Mouse (Mus musculus) retina, postnatal 7 days (tissue): ENCODE data around the gene Stmn1.
A peak's percentile ranks its signal among the peaks of the same experiment; 100 is the strongest.

ENCODE experiments used
- DNase-seq: peaks from one replicate; pipeline ENCODE4 v3.0.0-alpha.2; 2012; ENCODE audit warnings: low read depth, low spot score

Gene Stmn1

DNA sequence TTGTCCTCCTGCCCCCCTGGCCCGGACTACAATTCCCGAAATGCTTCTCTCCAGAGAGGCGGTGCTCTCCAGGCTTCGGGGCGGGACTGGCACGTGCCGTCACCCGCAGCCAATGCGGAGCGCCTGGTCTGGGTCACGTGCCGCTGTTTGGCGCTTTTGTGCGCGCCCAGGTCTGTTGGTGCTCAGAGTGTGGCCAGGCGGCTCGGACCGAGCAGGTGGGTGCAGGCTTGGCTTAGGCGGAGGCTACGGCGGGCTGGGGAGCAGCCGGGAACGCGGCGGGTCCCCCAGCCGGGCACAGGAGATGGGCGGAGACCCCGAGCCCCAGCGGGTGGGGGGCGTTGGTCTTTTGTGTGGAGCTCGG lies at the start of gene Stmn1:
TSS of gene Stmn1 (plus strand) at position 106 of the 361 bp plus-strand sequence.
- DNase-seq = peak; percentile 87

DNA sequence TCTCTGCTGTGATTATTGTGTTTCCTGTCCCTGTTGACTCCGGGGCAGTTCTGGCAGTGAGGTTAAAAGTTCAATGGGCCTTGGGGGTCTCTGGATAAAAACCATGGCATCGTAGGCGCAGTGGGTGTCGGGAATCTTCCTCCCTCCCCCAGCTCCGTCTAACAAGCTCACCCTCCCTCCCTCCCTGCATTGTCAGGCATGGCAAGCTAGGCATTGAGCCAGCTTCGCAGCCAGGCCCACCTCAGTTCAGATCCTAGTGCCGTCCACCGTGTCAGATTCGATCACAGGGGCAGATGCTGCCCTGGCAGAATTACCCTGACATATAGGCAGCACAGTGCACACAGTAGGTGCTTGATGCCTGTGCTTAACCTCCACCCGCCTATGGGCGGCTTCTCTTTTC lies 46.1 kb upstream of the Stmn1 start:
- no peak for DNase-seq

DNA sequence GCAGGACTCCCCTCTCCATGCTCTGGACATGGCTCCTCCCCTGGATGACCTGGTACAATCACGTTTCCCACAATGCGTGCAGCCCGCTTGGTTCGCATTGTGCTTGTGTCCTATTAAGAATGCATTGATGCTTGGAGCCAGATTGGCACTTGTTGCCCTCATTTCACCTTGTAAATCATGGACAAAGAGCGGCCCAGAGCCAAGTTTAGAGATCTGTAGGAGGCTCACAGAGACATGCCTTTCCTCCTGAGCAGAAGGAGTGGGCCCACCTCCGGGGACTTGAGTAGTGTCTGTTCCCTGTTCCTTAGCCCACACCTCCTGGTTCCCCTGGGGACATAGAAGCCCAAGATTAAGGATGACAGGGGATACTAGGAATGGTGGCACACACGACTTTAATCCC lies 44.2 kb upstream of the Stmn1 start:
- no peak for DNase-seq

DNA sequence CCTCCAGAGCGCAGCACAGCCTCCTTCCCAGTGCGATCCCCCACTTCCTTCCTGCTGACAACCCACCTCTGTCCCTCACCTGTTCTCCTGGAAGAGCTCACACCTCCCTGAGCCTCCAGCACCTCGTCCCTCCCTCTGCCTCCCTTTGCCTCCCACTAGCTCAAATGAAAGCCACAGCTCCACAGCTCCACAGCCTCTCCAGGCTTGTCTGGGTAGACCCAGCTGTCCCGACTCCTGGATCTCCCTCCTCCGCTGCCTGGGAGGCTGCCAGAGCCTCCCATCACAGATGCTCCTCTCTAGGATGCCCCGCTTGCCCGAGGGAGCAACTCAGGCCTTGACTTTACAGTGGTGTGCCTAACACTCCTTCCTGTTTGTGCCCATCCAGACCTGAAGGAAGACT lies 43.0 kb upstream of the Stmn1 start:
- DNase-seq = no peak

DNA sequence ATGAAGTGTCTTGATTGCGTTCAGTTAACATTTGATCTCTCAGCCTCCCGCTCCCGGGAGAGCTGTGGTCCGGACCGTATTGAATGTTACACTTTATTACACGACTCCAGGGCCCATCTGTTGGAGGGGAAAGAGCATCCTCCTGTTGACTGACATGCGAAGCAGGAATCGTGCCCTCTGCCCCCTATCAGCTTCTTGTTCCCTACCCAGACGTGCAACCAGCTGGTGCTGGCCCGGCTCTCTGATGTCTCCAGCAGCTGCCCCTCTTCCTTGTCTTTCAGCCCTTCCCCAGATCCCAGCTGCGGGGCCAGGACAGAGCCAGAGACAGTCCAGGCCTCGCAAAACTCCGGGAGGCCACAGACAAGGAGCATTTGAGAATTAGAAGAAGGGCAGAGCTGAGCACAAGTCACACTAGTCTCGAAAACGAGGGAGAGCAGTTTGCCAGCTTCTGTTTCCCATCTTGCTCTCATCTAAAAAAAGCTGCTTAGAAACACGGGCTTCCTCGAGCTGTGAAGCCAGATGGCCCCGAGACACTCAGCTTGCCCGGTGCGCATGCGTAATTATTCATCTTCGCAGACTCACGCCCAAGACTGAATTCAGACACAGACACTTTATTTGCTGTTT lies 37.6 kb upstream of the Stmn1 start:
- peak; percentile 57 for DNase-seq

DNA sequence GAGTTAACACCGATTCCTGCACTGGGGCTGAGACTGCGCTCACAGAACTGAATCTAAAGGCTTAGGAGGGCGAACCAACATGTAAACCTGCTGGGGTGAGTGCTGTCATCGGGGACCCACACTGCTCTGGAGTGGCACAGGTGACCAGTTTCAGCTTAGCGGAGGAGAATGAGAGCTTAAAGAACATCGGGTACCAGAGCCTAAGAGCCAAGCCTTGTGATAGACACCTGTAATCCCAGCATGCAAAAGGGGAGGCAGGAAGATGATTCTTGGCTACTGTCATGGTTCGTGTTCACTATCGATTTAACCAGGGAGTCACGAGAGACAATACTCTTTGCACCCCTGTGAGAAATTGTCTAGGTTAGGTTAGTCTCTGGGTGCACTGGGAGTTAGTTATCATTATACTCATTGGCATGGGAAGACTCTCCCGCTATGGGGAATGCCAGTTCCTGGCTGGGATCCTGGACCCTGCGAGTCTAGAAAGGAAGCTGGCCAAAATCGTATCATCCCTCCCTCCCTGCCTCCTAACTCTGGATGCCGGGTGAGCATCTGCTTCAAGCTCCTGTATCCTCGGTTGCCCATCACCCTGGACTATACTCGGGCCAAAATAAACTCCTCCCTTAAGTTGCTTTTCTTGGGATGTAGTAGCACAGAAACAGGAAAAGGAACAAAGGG lies 35.3 kb upstream of the Stmn1 start:
- DNase-seq = no peak

DNA sequence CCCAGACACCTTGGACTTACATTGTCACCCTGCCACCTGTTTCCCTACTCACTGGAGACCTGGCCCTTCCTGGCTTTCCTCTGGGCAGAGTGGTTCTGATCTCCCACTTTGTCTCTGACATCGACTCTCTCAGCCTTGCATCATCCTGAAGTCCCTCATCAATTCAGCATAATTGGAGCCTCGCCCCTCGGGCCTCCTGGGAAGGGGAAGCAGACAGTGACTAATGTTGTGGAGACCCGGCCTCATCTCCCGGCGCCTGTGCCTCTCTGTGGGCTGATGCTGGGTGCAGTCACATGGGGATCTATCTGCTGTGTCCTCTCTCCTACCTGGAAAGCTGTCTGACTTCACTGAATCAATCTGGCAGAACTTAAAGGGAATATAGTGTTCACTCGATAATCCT lies 31.9 kb upstream of the Stmn1 start:
- no peak for DNase-seq

DNA sequence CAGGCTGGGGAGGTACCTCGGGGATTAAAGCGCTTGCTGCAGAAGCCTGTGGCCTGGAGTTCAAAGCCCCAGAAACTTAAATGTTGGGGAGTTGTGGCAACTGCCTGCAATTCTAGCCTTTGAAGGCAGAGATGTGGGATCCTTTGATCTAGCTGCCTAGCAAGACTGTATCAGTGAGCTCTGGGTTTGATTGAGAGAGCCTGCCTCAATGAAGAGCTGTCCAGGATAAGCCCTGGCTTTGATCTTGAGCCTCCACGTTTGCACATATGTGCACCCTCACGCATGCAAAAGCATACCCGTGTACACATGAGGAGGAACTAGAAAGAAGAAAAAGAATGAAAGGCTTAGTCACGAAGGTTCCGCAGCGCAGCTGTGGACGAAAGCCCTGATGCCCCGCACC lies 31.5 kb upstream of the Stmn1 start:
- DNase-seq = no peak

DNA sequence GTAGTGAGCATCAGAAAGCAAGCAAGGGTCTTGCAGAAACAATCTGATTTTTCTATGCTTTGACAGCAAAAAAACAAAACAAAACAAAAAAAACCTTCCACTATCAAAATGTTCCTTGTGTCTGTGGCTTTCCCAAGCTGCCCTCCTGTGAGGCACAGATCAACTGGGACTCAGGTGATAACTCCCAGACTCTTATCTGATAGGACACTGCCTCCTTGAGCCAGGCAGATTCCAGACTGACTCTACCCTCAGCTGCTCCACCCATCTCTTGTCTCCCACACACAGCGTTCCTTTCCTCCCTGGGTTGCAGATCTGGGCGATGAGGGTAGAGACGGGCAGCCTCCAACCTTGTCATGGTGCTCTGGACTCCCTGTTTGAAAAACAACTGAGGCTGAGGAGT lies 29.0 kb upstream of the Stmn1 start:
- no peak for DNase-seq

DNA sequence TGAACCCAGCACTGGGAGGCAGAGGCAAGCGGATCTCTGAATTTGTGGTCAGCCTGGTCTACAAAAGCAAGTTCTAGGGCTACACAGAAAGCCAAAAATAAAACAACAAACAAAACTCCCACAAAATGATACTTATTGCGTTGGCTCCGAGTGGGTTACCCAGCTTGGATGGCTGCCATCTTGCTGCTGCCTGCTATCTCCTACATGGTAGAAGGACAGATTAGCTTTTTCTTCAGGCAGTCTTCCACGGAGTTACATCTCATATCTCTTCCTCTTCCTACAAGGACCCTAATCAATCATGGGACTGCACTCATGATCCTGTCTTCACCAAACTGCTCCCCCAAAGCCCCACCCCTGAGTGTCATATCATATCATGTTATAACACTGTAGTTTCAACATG lies 28.2 kb upstream of the Stmn1 start:
- no peak for DNase-seq

DNA sequence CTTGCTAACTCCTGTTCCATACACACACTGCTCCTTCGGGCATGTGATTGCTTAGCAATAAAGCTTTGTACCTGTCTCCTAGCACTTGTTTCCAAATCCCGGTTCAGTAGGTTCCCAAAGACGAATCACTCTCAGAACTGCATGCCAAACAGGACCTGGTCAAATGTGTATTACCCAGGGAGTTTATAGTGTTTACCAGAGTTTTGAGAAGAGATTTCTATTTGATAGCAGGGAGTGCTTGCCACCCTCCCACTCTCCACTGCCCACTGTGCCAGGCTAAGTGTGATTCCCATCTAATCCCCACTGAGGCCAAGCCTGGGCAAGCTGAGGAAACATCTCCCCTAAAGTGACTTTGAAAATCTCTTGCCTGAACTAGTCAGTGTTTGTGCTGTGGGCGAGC lies 25.9 kb upstream of the Stmn1 start:
- no peak for DNase-seq

DNA sequence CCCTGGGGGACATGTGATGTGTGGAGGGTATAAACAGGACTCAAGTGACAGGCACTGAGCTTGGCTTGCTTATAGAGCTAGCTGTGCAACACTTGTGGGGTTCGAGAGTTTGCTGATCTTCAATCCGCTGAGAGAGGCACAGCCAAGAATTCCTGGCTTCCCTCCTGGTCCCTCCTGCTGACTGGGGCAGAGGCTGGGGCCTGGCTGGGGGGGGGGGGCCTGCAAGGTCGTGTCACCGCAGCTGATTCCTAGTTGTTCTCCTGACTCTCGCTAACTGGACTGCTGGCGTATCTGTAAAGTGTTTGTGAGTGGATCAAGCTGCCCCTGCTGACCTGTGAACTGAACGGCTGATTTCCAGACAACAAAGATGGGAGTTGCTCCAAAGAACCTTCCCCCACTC lies 24.5 kb upstream of the Stmn1 start:
- DNase-seq = no peak

DNA sequence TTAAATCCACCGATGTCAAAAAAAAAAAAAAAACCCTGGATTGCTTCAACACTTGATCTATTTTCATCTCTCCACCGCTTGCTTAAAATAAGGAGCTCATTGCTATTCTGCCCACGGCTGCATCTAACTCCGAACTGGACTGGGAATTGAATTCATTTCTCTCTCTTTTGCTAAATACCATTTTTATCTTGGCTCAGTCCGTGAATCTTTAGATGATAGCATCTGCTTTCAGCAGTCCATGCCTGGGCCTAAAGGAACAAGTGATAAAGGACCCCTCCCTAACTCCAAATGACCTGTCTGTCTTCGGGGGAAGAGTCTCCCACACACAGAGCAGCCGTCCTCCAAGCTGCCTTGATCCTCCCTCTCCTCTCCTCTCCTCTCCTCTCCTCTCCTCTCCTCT lies 23.2 kb upstream of the Stmn1 start:
- no peak for DNase-seq

DNA sequence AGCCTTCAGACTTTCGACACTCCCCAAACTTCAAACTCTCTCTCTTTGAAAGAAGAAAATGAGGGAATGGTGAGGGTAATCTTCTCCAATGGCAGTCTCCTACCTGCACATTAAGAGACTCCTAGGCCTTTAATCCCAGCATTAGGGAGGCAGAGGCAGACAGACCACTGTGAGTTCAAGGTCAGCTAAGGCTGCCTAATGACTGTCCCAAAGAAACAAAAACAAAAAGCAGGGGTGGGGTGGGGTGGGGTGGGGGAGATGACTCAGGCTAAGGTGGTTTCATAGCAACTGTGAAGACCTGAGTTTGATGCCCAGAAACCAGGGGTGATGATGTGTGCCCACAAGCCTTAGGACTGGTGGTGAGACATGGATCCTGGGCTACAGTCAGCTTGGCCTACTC lies 22.6 kb upstream of the Stmn1 start:
- no peak for DNase-seq

DNA sequence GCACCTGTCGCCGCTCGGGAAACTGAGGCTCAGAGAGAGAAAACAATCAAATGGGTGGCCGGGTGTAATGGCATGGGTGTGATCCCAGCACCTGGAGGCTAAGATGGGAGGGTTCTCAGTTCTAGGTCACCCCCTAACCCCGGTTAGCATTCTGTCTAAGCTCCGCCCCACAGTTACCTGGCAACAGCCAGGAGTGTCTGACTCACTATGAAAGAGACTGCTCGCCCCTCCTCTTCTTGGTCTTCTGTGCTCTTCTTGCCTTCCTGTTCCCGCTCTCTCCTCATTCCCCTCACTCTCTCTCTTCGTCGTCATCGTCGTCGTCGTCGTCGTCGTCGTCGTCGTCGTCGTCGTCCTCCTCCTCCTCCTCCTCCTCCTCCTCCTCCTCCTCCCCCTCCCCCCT lies 20.2 kb upstream of the Stmn1 start:
- DNase-seq = no peak

DNA sequence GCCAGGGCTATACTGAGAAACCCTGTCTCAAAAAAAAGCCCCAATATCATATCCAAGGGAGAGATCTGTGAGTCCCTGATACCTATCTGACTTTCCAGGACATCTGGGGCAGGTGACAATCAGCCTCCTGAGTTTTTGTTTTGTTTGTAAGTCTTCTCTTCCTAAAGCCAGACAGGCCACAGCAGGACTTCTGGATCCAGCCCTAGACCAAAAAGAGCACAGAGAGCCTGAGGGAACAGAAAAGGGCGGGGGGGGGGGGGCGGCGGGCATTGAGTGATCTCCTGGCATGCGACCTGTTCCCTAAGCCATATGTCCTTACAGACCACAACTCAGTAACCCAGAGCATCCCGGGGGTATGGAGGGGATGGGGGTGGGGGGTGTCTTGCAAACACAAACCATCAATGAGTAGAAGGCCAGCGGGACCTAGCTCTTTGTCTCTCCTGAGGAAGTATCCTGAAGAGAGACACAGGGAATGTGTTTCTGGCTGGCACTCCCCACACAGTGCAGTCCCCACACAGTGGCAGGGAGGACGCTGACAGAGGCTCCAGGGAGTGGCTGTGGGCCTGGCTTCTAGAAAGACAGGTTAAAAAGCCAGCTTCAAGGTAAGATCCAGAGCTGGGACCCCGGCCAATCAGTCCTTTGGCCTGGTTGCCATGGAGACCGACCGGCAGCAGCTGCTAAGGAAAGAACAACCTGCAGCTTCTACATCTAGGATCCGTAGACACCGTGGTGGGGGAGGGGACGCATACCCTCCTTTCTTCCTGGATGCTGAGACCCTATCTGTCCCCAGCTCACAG lies 18.3 kb upstream of the Stmn1 start:
- DNase-seq = no peak

DNA sequence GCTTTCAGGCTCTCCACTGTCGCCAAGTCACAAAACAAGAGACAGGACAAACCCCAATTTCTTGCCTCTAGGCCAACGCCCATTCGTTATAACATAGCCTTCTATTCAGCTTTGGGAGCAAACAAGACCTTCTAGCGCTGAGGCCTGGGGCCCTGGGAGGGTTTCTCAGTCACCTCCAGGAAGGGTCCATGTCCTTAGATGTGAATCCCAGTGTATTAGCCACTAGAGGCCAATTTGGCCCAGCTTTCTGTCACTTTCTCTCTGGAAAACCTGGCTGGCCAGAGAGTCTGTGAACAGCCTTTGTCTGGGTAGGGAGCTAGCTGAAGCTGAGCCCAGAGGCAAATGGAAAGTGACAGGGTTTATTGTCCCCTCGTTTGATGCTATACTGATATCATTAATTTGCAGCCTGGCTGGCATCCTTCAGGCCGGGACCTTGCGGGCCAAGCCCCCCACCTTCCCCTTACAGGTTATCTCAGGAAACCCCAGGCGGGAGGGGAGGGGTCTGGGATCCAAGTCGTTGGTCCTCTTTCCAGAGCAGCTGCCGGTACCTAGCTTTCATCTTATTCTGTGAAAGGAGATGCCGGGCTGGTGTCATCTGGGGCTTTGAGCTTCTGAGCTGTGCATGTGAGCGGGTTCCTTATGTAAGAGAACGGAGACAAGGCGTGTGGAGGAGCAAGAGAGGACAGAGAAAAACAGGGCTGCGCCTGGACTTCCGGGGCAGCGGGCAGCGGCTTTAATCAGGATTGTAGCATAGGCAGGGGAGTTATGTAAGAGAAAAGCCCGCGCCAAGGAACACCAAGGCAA lies 17.5 kb upstream of the Stmn1 start:
- DNase-seq = no peak

DNA sequence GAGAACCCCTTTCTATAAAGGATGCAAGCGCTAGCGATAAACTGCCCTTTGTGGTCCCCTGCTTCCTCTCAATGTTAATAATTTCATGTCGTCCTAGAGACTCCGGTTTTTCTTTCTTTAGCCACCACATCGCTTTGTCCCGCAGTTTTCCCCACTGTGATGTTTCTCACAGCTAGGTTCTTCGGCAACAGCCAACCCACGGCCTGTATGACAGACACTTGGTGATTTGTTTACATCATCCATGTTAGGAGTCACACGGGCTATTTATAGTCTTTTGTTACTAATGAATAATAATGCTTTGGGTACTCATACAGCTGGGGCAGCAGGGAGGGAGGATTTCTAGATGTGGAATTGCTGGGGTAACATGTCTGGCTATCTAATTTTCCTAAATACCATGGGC lies 16.6 kb upstream of the Stmn1 start:
- DNase-seq = no peak

DNA sequence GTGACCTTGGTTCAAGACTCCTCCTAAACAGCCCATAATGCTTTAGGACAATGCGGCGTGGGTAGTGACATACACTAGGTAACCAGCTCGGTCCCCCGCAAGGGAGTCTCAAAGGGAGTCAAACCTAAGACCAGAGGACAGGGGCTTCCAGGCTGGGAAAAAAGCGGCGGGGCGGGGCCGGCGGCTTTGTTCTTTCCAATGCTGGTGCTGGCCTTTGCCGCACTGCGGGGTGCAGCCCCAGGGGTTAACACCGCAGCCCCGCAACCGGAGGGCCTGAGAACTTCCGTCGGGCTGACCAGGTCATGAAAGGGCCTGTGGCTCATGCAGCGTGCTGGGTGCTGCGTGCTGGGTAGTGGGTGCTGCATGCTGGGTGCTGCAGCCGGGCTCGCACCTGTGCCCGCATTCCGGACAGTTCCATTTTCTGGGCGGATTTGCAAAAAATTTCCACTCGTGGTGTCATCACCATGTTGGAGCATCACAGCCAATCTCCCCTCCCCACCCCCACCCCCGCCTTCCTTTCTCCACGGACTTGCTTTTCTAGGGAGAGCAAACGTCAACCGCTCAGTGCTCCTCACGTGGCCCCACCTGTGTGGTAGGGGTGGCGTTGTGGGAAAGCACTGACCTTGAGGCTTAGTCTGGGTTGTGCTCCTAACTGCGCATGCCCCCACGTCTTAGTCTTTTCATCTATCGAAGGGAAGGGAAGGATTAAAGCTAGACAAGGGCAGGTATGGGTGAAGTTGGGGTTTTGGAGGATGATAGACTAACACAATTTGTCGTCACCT lies 14.3 kb upstream of the Stmn1 start:
- DNase-seq = no peak

DNA sequence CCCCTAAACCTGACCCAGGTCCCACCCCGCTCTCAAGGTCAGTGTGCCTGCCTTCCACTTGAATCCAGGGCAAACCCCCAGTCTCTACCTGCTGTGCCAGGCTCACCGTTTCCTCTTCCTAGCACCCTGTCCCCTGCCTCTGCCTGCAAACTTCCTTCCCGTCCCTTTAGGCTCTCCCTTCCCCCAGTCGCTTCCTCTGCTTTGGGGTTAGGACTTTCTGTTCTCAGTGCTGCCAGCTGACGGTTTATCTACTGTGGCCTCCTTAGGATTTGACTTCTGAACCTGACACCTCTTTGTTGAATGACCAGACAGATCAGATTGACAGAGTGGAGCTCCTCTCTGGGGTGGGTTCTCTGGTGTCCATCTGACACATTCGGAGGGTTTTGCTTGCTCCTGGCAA lies 12.8 kb upstream of the Stmn1 start:
- no peak for DNase-seq

DNA sequence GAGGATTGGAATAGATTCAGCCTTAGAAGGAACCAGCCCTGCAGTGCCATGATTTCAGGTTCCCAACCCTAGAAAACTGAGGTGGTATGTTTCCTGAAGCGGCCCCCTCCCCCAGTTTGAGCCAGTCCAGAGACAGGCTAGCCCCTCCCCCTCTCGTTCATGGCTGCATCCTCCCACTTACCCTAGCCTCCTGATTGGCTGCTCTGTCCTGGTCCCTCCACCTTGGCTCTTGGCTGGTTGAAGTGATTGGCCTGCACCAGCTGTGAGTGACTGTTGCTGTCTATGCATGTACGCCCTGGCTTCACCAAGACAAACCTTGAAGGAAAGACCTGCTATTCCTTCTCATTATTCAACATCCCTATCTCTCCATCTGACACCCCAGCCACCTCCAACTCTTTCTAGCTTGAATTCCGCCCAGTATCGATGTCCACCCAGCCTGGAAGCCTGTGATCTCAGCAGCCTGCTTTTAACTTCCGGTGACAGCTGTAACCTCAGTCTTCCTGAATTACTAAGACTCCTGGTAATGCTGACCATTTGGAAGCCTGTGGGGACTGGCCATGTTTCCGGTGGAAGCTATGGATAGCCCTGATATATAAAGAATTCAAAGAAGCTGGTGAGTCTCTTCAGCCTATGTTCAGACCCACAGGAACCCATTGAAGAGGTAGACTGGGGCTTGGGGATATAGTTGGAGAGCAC lies 10.8 kb upstream of the Stmn1 start:
- DNase-seq = no peak
